Mouse (Mus musculus) gastrocnemius, postnatal 14 days (tissue): ENCODE measurements around the gene Nphp4. TPM values are rescaled to one million over a fixed set of nuclear protein-coding genes. Genes with fewer than 3 reads are reported as not detected.

Experiments
- total RNA-seq, 2 experiments: library from RNA; stranded (reverse); gene quantifications; 2 replicates each; pipeline ENCODE4 v1.2.3; 2021

The Nphp4 gene
- total RNA-seq, 2 experiments from 2014 or later: 1.2 to 1.3 TPM

Other genes with a start within 250 kb of the Nphp4 start
- gene Gpr153, start 202.5 kb upstream of the Nphp4 start, total RNA-seq: 10 to 100 TPM; 18.0 to 21.0 TPM
- gene Hes3, start 185.0 kb upstream of the Nphp4 start, total RNA-seq: not detected
- gene Icmt, start 179.5 kb upstream of the Nphp4 start, total RNA-seq: 10 to 100 TPM; 16.0 to 19.0 TPM
- not detected for gene Rnf207, start 157.7 kb upstream of the Nphp4 start, total RNA-seq
- gene Rpl22, start 151.0 kb upstream of the Nphp4 start, total RNA-seq: 100 to 1,000 TPM; 233 to 251 TPM
- under 1 TPM; 0.11 to 0.45 TPM for gene Chd5, start 138.1 kb upstream of the Nphp4 start, total RNA-seq
- gene Kcnab2, start 1.2 kb downstream of the Nphp4 start, total RNA-seq: 1 to 10 TPM; 2.2 to 3.2 TPM